Mouse (Mus musculus): ENCODE data around the gene Hhat. TPM values are rescaled to one million over a fixed set of nuclear protein-coding genes. Genes with fewer than 3 reads are reported as not detected.

Hhat gene
- polyA plus RNA-seq, 1 experiment from 2014 or later: 6.5 TPM

DNA sequence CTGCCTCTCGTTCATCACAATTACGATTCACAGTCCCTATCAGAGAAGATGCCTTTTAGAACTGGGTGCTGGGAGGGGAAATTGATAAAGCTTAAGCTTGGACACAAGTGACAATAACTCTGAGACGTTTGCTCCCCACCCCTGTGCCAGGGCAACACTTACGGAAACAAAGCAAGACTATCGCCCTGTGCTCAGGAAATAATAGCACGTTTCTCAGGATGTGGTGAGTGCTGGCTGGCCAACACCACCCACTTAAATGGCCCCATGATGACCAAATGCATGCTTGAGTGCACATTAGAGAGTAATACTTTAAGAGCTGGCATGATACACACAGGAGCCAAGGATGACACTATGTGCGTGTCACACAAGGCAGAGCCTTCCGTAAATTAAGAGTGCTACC is 164.1 kb downstream of the Hhat start:
- no peak for ATAC-seq (ENCODE audit: low FRiP score, low read depth)
- Histone ChIP-seq H3K27ac (replicated peaks) (no peak overlapping the region), H3K4me1 (peaks cover 6% of the 10 kb centered on the region; the same call in 1 of the 2 replicates), H3K4me3 (no peak overlapping the region), H3K9ac (replicated peaks) (no peak overlapping the region), H3K36me3 (no peaks in the 10 kb centered on the region), H3K4me2 (replicated peaks) (no peak overlapping the region), H3K9me3 (no peaks in the 10 kb centered on the region), H3K27me3 (no peaks in the 10 kb centered on the region)
- 89% methylated on average over 8 of the region's 8 CpGs for WGBS

- WGBS: 65% methylated on average over 5 of the region's 5 CpGs
- Histone ChIP-seq H3K4me3 (no peak overlapping the region), H3K36me3 (no peaks in the 10 kb centered on the region), H3K27me3 (no peaks in the 10 kb centered on the region), H3K9ac (replicated peaks) (no peak overlapping the region), H3K4me1 (peaks cover 6% of the 10 kb centered on the region; the same call in 1 of the 2 replicates), H3K4me2 (replicated peaks) (no peak overlapping the region), H3K27ac (replicated peaks) (no peak overlapping the region), H3K9me3 (no peaks in the 10 kb centered on the region)
- ATAC-seq (ENCODE audit: low FRiP score, low read depth): no peak
Observed at GRCm38 (mm10) chr1:192604413-192604812, 166.6 kb downstream of the Hhat start.

- Histone ChIP-seq H3K4me1 (peaks cover 6% of the 10 kb centered on the region; the same call in 1 of the 2 replicates), H3K27me3 (no peaks in the 10 kb centered on the region), H3K36me3 (no peaks in the 10 kb centered on the region), H3K27ac (replicated peaks) (no peak overlapping the region), H3K4me2 (replicated peaks) (no peak overlapping the region), H3K4me3 (no peak overlapping the region), H3K9me3 (no peaks in the 10 kb centered on the region), H3K9ac (replicated peaks) (no peak overlapping the region)
- 56% methylated on average over 7 of the region's 7 CpGs for WGBS
- no peak for ATAC-seq (ENCODE audit: low FRiP score, low read depth)
Observed at GRCm38 (mm10) chr1:192603556-192603955, 167.5 kb downstream of the Hhat start.

GRCm38 (mm10) chr1:192601206-192601605 is 169.8 kb downstream of the Hhat start:
- Histone ChIP-seq H3K9ac (replicated peaks) (no peak overlapping the region), H3K27me3 (no peaks in the 10 kb centered on the region), H3K36me3 (no peaks in the 10 kb centered on the region), H3K4me2 (replicated peaks) (no peak overlapping the region), H3K4me1 (peaks cover 6% of the 10 kb centered on the region; the same call in 1 of the 2 replicates), H3K9me3 (no peaks in the 10 kb centered on the region), H3K27ac (replicated peaks) (no peak overlapping the region), H3K4me3 (no peak overlapping the region)
- no peak for ATAC-seq (ENCODE audit: low FRiP score, low read depth)
- WGBS: 96% methylated on average over 3 of the region's 3 CpGs

- H3K36me3 ChIP-seq: no peaks in the 10 kb centered on the region
- H3K9ac ChIP-seq (replicated peaks): no peak overlapping the region
- 88% methylated on average over 7 of the region's 7 CpGs for WGBS
- H3K4me3 ChIP-seq: no peak overlapping the region
- no peak overlapping the region for H3K27ac ChIP-seq (replicated peaks)
- ATAC-seq (ENCODE audit: low FRiP score, low read depth): no peak
- no peaks in the 10 kb centered on the region for H3K9me3 ChIP-seq
- no peaks in the 10 kb centered on the region for H3K27me3 ChIP-seq
- peaks cover 6% of the 10 kb centered on the region; the same call in 1 of the 2 replicates for H3K4me1 ChIP-seq
- no peak overlapping the region for H3K4me2 ChIP-seq (replicated peaks)
Observed at GRCm38 (mm10) chr1:192599746-192600145, 171.3 kb downstream of the Hhat start.

GRCm38 (mm10) chr1:192598380-192598779 is 172.6 kb downstream of the Hhat start:
- no peak overlapping the region for H3K4me2 ChIP-seq (replicated peaks)
- H3K9me3 ChIP-seq: no peaks in the 10 kb centered on the region
- no peaks in the 10 kb centered on the region for H3K4me1 ChIP-seq
- ATAC-seq (ENCODE audit: low FRiP score, low read depth): peak; percentile 79
- no peak overlapping the region for H3K9ac ChIP-seq (replicated peaks)
- WGBS: 46% methylated on average over 2 of the region's 2 CpGs
- no peak overlapping the region for H3K27ac ChIP-seq (replicated peaks)
- H3K27me3 ChIP-seq: no peaks in the 10 kb centered on the region
- no peak overlapping the region for H3K4me3 ChIP-seq
- H3K36me3 ChIP-seq: no peaks in the 10 kb centered on the region

DNA sequence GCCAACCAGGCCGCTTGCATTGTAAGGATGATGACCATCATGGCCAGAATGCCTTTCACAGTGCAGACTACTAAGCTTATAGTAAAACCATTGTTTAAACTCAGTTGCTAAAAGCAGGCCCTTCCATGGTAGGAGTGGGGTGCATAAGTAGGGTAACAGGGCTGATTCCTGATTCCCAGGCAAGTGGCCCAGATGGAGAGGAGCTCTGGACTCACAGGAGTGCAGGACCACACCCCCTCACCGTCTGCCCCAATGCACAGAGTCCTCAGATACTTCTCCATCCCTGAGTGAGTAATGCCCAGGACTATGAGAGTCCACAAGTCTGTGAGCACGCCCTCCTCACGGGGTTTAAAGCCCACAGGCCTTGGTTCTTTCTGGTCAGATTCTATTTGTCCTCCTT is 175.6 kb downstream of the Hhat start:
- no peak overlapping the region for H3K27ac ChIP-seq (replicated peaks)
- H3K4me3 ChIP-seq: no peak overlapping the region
- H3K9ac ChIP-seq (replicated peaks): no peak overlapping the region
- no peaks in the 10 kb centered on the region for H3K9me3 ChIP-seq
- no peaks in the 10 kb centered on the region for H3K4me1 ChIP-seq
- no peaks in the 10 kb centered on the region for H3K27me3 ChIP-seq
- WGBS: 76% methylated on average over 4 of the region's 4 CpGs
- no peaks in the 10 kb centered on the region for H3K36me3 ChIP-seq
- no peak overlapping the region for H3K4me2 ChIP-seq (replicated peaks)
- ATAC-seq (ENCODE audit: low FRiP score, low read depth): no peak

GRCm38 (mm10) chr1:192593492-192593891 is 177.5 kb downstream of the Hhat start:
- 74% methylated on average over 3 of the region's 3 CpGs for WGBS
- no peak overlapping the region for H3K4me3 ChIP-seq
- H3K4me2 ChIP-seq (replicated peaks): no peak overlapping the region
- no peak overlapping the region for H3K27ac ChIP-seq (replicated peaks)
- ATAC-seq (ENCODE audit: low FRiP score, low read depth): no peak
- no peaks in the 10 kb centered on the region for H3K36me3 ChIP-seq
- H3K9ac ChIP-seq (replicated peaks): no peak overlapping the region
- no peaks in the 10 kb centered on the region for H3K4me1 ChIP-seq
- no peaks in the 10 kb centered on the region for H3K27me3 ChIP-seq
- no peaks in the 10 kb centered on the region for H3K9me3 ChIP-seq

GRCm38 (mm10) chr1:192587451-192587850 is 183.6 kb downstream of the Hhat start:
- H3K36me3 ChIP-seq: no peaks in the 10 kb centered on the region
- no peak overlapping the region for H3K9ac ChIP-seq (replicated peaks)
- no peak for ATAC-seq (ENCODE audit: low FRiP score, low read depth)
- no peak overlapping the region for H3K4me2 ChIP-seq (replicated peaks)
- no peaks in the 10 kb centered on the region for H3K27me3 ChIP-seq
- H3K4me3 ChIP-seq: no peak overlapping the region
- WGBS: 89% methylated on average over 9 of the region's 9 CpGs
- no peaks in the 10 kb centered on the region for H3K4me1 ChIP-seq
- no peak overlapping the region for H3K27ac ChIP-seq (replicated peaks)
- H3K9me3 ChIP-seq: no peaks in the 10 kb centered on the region

DNA sequence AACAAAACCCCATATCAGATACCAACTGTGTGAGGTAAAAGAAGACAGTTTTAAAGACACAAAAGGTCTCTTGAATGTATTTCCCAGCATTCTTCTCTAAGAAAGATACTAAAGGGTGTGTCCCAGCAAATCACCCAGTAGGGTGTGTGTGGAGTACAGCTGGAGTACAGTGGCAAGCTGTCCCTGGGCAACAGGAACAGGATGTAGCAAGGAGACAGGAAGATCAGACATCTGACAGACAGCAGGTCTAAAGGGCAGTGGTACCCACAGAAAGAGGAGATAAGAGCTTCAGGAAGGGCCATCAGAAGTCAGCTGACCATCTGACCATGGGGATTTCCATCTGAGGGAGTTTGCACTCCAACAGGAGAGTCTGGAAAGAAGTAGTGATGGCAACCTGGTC is 185.7 kb downstream of the Hhat start:
- Histone ChIP-seq H3K4me3 (no peak overlapping the region), H3K9ac (replicated peaks) (no peak overlapping the region), H3K4me2 (replicated peaks) (no peak overlapping the region), H3K27me3 (no peaks in the 10 kb centered on the region), H3K27ac (replicated peaks) (no peak overlapping the region), H3K36me3 (no peaks in the 10 kb centered on the region), H3K9me3 (no peaks in the 10 kb centered on the region), H3K4me1 (no peaks in the 10 kb centered on the region)
- ATAC-seq (ENCODE audit: low FRiP score, low read depth): no peak

DNA sequence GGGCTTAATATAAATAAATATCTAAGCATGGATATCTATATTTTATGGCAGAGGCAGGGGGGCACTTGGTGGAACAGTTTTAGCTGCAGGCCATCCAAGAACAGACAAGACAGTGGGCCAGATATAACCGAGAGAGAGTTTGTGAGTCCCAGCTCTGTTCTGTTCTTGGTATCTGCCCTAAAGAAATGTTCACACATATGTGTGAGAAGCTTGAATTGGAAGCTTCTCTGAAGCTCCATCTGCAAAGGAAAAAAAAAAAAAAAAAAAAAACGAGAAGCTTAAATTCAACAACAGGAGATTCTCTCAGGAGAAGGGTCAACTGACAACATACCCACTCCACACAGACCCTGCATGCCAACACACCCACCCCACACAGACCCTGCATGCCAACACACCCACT is 188.1 kb downstream of the Hhat start:
- Histone ChIP-seq H3K9me3 (no peaks in the 10 kb centered on the region), H3K36me3 (no peaks in the 10 kb centered on the region), H3K27me3 (no peaks in the 10 kb centered on the region), H3K4me1 (no peaks in the 10 kb centered on the region), H3K27ac (replicated peaks) (no peak overlapping the region), H3K4me3 (no peak overlapping the region), H3K4me2 (replicated peaks) (no peak overlapping the region), H3K9ac (replicated peaks) (no peak overlapping the region)
- no peak for ATAC-seq (ENCODE audit: low FRiP score, low read depth)
- WGBS: 85% methylated on average over 2 of the region's 2 CpGs

GRCm38 (mm10) chr1:192564691-192565090 is 206.3 kb downstream of the Hhat start:
- no peak overlapping the region for H3K4me3 ChIP-seq
- no peaks in the 10 kb centered on the region for H3K36me3 ChIP-seq
- H3K27ac ChIP-seq (replicated peaks): no peak overlapping the region
- no peak for ATAC-seq (ENCODE audit: low FRiP score, low read depth)
- no peak overlapping the region for H3K9ac ChIP-seq (replicated peaks)
- no peaks in the 10 kb centered on the region for H3K4me1 ChIP-seq
- H3K9me3 ChIP-seq: peaks cover 13% of the 10 kb centered on the region
- H3K4me2 ChIP-seq (replicated peaks): no peak overlapping the region
- H3K27me3 ChIP-seq: no peaks in the 10 kb centered on the region

DNA sequence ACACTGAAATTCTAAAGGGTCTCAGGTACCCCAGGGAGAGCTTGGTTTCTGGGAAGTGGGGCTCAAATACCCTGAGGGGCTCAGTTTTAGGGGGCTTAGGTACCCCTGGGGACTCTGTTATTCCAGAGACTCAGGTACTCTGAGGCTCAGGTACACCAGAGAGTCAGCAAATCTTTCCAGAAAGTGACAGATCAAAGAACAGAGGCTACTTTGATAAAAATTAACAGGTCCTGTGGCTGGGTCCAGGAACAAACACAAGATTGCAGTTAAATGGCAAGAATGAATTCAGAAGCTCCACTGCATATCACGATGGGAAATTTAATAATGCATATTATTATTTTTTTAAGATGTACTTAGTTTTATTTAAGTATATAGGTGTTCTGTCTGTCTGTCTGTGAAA is 211.7 kb downstream of the Hhat start:
- no peak overlapping the region for H3K4me3 ChIP-seq
- H3K27me3 ChIP-seq: no peaks in the 10 kb centered on the region
- H3K4me1 ChIP-seq: peaks cover 12% of the 10 kb centered on the region; the same call in 1 of the 2 replicates
- no peaks in the 10 kb centered on the region for H3K36me3 ChIP-seq
- H3K4me2 ChIP-seq (replicated peaks): no peak overlapping the region
- no peak overlapping the region for H3K27ac ChIP-seq (replicated peaks)
- ATAC-seq (ENCODE audit: low FRiP score, low read depth): no peak
- no peaks in the 10 kb centered on the region for H3K9me3 ChIP-seq
- H3K9ac ChIP-seq (replicated peaks): no peak overlapping the region
- WGBS: 93% methylated on average over 1 of the region's 1 CpGs

Measured in midbrain, embryonic 12.5 days (tissue).